Mouse (Mus musculus): ENCODE results near the gene Tbx5. TPM values are rescaled to one million over a fixed set of nuclear protein-coding genes. Genes with fewer than 3 reads are reported as not detected.

Gene Tbx5
- total RNA-seq, 2 experiments from 2014 or later: not detected

DNA sequence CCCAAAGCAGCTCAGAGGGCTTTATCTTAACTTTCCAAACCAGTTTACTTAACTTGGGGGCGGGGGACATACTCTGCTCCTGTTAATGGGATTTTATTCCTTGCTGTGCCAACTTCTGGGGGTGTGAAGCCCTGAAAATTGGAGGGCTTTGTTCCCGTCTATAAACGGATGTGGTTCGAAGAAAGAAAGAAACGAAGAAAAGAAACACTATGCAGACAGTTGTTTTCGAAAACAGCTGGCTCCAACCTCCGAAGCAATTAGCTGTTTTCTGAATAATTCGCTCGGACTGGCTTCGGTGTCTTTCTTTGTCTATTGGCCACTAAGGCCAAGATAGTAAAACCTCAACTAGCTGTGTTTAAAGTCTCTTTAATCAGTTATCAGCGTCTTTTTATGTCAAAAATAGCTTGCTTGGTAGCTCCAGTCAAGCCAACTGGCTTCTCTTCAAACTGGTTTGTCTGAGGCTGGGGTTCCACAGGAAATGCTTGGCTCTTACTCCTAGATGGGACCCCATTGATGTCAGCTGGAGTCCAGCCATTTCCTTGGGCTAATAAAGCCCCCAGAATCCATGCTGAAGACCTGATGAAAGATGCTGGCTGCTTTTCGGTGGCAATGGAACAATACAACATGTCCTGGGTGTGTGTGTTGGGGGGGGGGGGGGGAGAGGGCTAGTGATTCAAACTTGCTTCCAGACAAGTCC, 21.3 kb upstream of the Tbx5 start:
- no peak for DNase-seq (ENCODE audit: low spot score in 2 of 2)

DNA sequence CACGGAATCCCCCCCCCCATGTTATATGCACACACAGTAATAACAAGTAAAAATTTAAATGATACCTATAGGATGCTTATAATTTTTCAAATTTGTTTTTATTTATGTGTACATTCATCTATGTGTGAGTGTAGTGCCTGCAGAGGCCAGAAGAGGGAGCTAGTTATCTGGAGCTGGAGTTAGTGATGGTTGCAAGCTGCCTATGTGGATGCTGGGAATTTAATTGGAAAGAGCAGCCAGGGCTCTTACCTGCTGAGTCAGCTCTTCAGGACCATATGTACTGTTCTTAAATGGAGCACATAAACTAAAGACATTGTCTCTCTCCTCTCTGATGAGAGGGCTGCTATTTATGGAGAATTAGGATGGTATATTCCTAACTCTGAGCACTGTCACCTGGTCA, 17.2 kb upstream of the Tbx5 start:
- no peak for DNase-seq (ENCODE audit: low spot score in 2 of 2)

GRCm38 (mm10) chr5:119820452-119820851, 12.0 kb upstream of the Tbx5 start:
- no peak for DNase-seq (ENCODE audit: low spot score in 2 of 2)

GRCm38 (mm10) chr5:119821506-119821905, 11.0 kb upstream of the Tbx5 start:
- no peak for DNase-seq (ENCODE audit: low spot score in 2 of 2)

- no peak for DNase-seq (ENCODE audit: low spot score in 2 of 2)
Observed at GRCm38 (mm10) chr5:119827341-119827740, 5.1 kb upstream of the Tbx5 start.

GRCm38 (mm10) chr5:119830611-119831010, 1.9 kb upstream of the Tbx5 start:
- DNase-seq (ENCODE audit: low spot score in 2 of 2): no peak

GRCm38 (mm10) chr5:119831201-119831771, 1.2 kb upstream of the Tbx5 start:
- DNase-seq (ENCODE audit: low spot score in 2 of 2): peak in 1 of 2 experiments; percentile 14

GRCm38 (mm10) chr5:119831791-119832478, 533 bp upstream of the Tbx5 start:
- no peak for DNase-seq (ENCODE audit: low spot score in 2 of 2)

DNA sequence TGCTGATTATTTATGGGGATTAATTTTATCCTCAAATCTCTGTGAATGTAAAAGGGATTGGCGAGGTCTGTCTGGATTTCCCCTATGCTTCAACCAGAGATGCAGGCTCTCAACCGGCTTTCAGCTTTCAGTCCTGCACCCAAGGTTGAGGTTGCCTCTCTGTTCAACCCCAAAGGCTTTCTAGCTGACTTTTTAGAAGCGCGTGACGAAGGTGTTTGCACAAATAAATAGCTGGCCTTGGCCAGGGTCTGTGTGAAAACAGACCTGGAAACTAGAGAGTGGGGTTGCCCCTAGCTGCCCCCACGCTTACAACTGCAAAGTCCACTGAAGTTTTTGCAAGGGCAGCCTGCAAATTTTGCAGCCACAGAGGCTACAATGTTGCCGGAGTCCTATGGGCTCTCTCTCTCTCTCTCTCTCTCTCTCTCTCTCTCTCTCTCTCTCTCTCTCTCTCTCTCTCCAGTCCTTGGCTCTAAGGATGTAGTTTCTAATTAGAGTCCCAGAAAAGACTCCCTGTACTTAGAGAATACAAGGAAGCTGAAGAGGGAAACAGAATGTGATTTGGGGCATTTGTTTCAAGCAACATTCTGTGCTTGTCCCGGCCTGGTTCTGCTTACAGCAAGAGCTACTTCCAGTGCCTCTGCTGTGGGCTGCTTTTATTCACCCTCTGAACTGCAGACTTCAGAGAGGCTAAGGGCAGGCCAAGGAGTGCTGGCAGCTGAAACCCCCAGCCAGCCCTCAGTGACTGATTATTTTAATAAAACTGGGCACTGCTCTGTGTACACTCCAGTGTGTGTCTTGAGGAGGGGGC, 959 bp downstream of the Tbx5 start:
- DNase-seq (ENCODE audit: low spot score in 2 of 2): no peak

DNA sequence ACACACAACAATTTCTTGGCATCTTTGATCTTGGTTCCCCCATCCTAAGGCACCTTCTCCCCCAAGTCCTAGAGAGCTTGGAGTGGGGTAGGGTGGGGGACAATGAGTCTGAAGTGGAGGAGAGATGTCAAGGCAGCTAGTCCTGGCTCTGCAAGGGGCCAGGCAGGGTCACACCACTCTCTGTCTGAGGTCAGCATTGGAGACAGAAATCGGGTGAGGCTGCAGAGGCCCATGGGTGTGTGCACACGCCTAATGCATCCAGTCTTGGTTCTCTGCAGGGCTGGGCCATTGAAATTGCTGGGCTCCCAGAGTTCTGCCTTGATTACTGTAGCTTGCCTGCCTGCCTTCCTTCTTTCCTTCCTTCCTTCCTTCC, 1.5 kb downstream of the Tbx5 start:
- DNase-seq (ENCODE audit: low spot score in 2 of 2): no peak

DNA sequence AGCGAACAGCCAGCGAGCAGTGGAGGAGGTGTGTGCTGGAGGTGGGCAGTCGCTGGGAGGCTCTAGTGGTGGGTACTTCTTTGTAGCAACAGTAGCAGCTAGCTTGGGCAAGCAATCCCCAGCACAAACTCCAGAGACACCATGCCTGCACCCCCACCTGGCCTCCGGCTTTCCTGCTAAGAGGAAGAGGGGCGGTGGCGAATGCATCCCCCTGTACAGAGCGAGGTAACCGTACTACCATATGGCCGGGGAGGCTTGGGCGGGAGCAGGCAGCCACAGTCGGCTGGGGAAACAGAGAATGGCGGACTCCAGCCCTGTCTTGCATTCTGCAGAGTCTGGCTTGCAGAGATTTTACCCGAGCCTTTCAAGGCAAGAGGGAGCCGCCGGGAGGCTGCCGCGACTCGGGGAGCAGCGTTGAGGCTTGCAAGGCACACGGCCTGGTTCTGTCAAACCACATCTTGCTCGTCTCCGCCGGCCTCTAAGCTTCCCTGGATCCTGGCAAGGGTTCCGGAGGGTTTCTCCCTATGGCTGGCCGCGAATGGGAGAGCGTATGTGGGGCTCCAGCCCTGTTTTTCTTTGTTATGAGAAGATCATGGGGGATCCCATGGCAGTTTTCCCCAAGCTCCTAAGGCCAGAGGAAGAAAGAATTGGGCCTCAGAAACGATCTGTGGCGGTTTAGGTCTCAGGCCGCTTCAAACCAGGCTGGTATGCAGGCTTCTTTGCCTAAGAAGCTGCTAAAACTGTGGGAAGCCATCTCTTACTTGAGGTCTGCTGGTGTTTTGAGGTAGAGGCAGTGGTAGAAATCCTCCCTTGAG, 2.8 kb downstream of the Tbx5 start:
- peak in 1 of 2 experiments; percentile 13 for DNase-seq (ENCODE audit: low spot score in 2 of 2)

- DNase-seq (ENCODE audit: low spot score in 2 of 2): no peak
Observed at GRCm38 (mm10) chr5:119835868-119836209, 3.4 kb downstream of the Tbx5 start.

DNA sequence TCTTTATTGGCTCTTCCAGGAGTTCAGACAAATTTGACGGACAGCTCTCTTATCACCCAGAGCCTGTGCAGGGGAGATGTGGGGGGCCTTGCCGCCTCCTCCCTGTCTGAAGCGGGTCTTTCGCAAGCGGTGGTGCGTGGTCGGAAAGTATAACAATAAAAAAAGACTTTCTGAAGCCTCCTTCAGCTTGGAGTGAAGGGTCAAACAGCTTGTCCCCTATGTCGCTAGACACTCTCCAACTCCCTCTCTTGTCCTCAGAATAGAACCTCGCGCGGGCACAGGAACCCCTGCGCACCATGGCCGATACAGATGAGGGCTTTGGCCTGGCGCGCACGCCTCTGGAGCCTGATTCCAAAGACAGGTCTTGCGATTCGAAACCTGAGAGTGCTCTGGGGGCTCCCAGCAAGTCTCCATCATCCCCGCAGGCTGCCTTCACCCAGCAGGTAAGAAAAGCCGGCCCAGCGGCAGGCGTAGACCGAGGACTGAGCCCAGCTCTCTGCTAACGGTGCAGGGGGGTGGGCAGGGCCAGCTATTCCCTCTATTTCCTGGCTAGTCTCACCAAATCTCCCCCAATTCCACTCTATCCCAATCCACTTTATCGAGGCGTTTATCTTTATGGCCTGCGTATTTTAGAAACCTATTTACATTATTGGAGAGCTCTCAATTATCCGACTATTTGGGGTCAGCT, 4.3 kb downstream of the Tbx5 start:
- no peak for DNase-seq (ENCODE audit: low spot score in 2 of 2)

- DNase-seq (ENCODE audit: low spot score in 2 of 2): no peak
Observed at GRCm38 (mm10) chr5:119837306-119837675, 4.8 kb downstream of the Tbx5 start.

GRCm38 (mm10) chr5:119837861-119838260, 5.4 kb downstream of the Tbx5 start:
- no peak for DNase-seq (ENCODE audit: low spot score in 2 of 2)

DNA sequence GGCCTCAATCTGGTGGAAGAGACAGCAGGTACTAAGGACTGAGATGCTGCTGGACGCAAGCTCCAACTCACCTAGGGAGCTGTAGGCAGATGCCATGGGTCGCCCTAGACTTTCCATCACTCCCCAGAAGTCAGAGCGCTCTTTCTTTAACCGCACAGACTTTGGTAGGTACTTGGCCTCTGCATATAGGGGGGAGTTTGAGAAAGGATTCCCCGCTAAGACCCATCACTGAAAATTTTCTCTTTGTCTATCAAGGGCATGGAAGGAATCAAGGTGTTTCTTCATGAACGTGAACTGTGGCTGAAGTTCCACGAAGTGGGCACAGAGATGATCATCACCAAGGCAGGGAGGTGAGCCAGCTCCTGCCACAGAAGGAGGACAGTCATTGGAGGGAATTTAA, 6.0 kb downstream of the Tbx5 start:
- no peak for DNase-seq (ENCODE audit: low spot score in 2 of 2)

DNA sequence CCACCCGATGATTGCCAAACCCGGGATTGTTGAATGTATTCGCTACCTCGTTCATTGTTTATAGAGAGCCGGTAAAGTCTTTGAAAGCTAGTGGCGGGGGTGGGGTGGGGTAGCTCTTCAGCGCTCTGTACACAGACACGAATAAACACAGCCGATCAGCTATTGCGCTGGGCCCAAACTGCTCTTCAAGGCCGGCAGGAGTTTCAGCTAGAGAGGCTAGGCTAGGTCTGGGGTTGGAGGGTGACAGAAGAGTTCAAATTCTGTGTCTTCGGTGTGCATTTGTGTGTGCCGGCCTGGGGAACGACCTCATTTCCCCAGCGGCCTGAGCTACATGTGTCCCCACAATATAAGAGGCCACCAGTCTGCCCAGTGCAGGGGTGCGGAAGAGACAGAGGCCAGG, 6.7 kb downstream of the Tbx5 start:
- no peak for DNase-seq (ENCODE audit: low spot score in 2 of 2)

GRCm38 (mm10) chr5:119839616-119840368, 7.3 kb downstream of the Tbx5 start:
- no peak for DNase-seq (ENCODE audit: low spot score in 2 of 2)

DNA sequence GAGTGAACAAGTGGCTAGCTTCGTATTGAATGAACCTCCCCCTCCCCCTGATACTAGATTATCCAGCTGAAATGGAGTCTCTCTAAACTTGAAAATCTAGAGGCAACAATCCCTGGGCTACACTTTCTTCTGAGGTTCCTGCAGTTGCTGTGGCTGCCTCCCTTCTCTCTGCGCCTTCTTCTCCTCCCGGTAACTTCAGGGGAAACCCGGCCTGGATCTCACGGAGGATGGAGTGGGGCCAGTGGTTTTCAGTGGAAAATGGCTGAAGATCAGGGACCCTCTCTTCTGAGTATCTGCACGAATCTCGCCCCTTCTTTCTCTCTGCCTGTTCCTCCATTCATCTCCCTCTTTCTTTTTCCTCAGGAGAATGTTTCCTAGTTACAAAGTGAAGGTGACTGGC, 7.9 kb downstream of the Tbx5 start:
- DNase-seq (ENCODE audit: low spot score in 2 of 2): no peak

Measured in layer of hippocampus, postnatal 10 days (tissue).